Mouse (Mus musculus) testis, adult 2 months (tissue): ENCODE data around the gene Polr3h.
A peak's percentile ranks its signal among the peaks of the same experiment; 100 is the strongest.

Experiments used
- CTCF ChIP-seq: fragments of 200-500 bp; IDR thresholded peaks from 2 replicates; pipeline ENCODE4 v1.5.1; 2012; ENCODE audit warnings: low read depth, mild to moderate bottlenecking, inconsistent platforms, low read length, moderate library complexity; ENCODE audit not compliant: control insufficient read depth, insufficient read depth, insufficient replicate concordance
- POLR2A ChIP-seq: fragments of 200-500 bp; IDR thresholded peaks from 2 replicates; pipeline ENCODE4 v1.6.1; 2012; ENCODE audit warnings: low read depth, mild to moderate bottlenecking, inconsistent platforms, low read length, moderate library complexity; ENCODE audit not compliant: control insufficient read depth

DNA sequence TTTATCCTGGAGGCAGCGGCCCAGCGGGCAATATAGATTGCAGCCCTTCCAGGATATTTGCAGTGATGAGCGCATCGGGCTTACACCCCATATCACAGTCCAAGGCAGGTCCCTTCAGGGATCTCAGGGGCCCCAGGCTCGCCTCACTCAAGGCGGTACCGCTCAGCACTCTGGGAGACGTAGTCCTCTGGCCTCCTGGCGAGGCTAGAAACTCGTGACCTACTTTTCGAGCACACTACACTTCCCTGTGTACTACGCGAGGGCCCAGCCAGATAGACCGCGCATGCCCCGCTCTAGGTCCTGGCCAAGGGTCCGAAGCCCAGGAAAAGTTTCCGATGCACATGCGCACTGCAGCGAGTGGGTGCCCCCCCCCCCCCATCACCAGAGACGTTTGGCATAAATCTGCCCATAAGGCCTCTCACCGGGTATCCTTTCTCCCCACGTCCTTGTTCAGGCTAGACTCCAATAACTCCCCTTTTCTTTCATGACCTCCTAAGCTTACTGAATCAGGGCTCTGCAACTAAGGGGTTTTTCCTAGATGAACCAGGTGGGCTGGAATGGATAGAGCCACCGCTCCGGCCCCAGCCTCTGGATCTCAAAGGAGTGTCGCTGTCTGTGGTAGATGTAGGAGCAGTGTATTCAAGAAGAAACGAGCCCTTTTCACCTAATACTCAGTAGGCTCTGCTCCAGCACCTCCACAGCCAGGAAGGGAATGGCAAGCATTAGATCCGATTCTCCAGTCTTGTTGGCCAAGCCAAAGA lies 69.8 kb downstream of the Polr3h start:
- TF ChIP-seq CTCF (no peak), POLR2A (0 out of 2 replicates have a peak, but pooled peaks have one; percentile 27)
